Mouse (Mus musculus): ENCODE measurements at regions not wholly inside any gene's neighbourhood (a gene's known extent, or its start where the extent isn't known, plus 50 kb on each side); places are given as distances from the start of the nearest gene placed in this dataset.

- Histone ChIP-seq H3K4me2 (no peak overlapping the region), H3K9me3 (ENCODE audit: control insufficient read depth, low read length) (no peaks in the 10 kb centered on the region), H3K27me3 (replicated peaks; ENCODE audit: control insufficient read depth, insufficient read depth, low read length) (no peaks in the 10 kb centered on the region), H3K4me1 (replicated peaks; ENCODE audit: control insufficient read depth, insufficient read depth, low read length) (no peaks in the 10 kb centered on the region), H3K9ac (ENCODE audit: low read depth, low read length) (no peak overlapping the region), H3K27ac (ENCODE audit: low read depth, low read length) (no peak overlapping the region), H3K36me3 (ENCODE audit: control insufficient read depth, insufficient read depth, low read length) (no peaks in the 10 kb centered on the region), H3K4me3 (ENCODE audit: low read depth, low read length) (no peak overlapping the region)
- DNase-seq (ENCODE audit: low spot score) (no peak), ATAC-seq (replicated peaks; ENCODE audit: low FRiP score) (no peak)
- 88% methylated on average over 1 of the region's 1 CpGs for WGBS
Observed at GRCm38 (mm10) chr13:78656196-78656595, 456.6 kb upstream of the Nr2f1 start.

GRCm38 (mm10) chr13:78650824-78651223 lies 451.3 kb upstream of the Nr2f1 start:
- no peak overlapping the region for H3K4me2 ChIP-seq
- WGBS = 69% methylated on average over 1 of the region's 1 CpGs
- H3K9me3 ChIP-seq (ENCODE audit: control insufficient read depth, low read length) = no peaks in the 10 kb centered on the region
- ATAC-seq (replicated peaks; ENCODE audit: low FRiP score) = no peak
- DNase-seq (ENCODE audit: low spot score) = no peak
- H3K27ac ChIP-seq (ENCODE audit: low read depth, low read length) = no peak overlapping the region
- H3K36me3 ChIP-seq (ENCODE audit: control insufficient read depth, insufficient read depth, low read length) = no peaks in the 10 kb centered on the region
- no peak overlapping the region for H3K9ac ChIP-seq (ENCODE audit: low read depth, low read length)
- no peaks in the 10 kb centered on the region for H3K27me3 ChIP-seq (replicated peaks; ENCODE audit: control insufficient read depth, insufficient read depth, low read length)
- no peaks in the 10 kb centered on the region for H3K4me1 ChIP-seq (replicated peaks; ENCODE audit: control insufficient read depth, insufficient read depth, low read length)
- no peak overlapping the region for H3K4me3 ChIP-seq (ENCODE audit: low read depth, low read length)

DNA sequence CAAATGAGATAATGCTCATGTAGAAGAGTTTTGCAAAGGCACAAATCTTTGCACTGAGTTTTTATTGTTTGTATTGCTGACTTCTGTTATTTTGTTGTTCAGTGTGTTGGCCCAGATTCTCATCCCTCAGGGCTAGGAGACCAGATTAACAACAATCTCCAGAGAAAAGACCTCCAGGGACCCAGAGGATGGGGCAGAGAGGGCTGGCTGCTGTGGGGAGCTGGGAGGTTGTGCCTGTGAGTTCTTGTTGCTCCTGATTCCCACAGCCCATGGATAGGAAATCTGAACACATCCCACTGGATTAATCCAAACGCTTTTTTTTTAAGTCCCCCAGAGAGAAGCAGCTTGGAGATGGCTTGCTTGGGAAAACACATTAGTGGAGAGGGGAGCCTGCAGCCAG lies 445.0 kb upstream of the Nr2f1 start:
- WGBS = 33% methylated on average over 1 of the region's 1 CpGs
- Histone ChIP-seq H3K36me3 (ENCODE audit: control insufficient read depth, insufficient read depth, low read length) (no peaks in the 10 kb centered on the region), H3K4me2 (no peak overlapping the region), H3K4me3 (ENCODE audit: low read depth, low read length) (no peak overlapping the region), H3K27me3 (replicated peaks; ENCODE audit: control insufficient read depth, insufficient read depth, low read length) (no peaks in the 10 kb centered on the region), H3K4me1 (replicated peaks; ENCODE audit: control insufficient read depth, insufficient read depth, low read length) (no peaks in the 10 kb centered on the region), H3K9ac (ENCODE audit: low read depth, low read length) (no peak overlapping the region), H3K9me3 (ENCODE audit: control insufficient read depth, low read length) (no peaks in the 10 kb centered on the region), H3K27ac (ENCODE audit: low read depth, low read length) (no peak overlapping the region)
- ATAC-seq (replicated peaks; ENCODE audit: low FRiP score) (no peak), DNase-seq (ENCODE audit: low spot score) (no peak)

GRCm38 (mm10) chr13:78643023-78643422 lies 443.5 kb upstream of the Nr2f1 start:
- WGBS = 10% methylated on average over 3 of the region's 3 CpGs
- no peak overlapping the region for H3K4me3 ChIP-seq (ENCODE audit: low read depth, low read length)
- DNase-seq (ENCODE audit: low spot score) (no peak), ATAC-seq (replicated peaks; ENCODE audit: low FRiP score) (no peak)
- H3K27ac ChIP-seq (ENCODE audit: low read depth, low read length) = no peak overlapping the region
- no peaks in the 10 kb centered on the region for H3K4me1 ChIP-seq (replicated peaks; ENCODE audit: control insufficient read depth, insufficient read depth, low read length)
- H3K36me3 ChIP-seq (ENCODE audit: control insufficient read depth, insufficient read depth, low read length) = no peaks in the 10 kb centered on the region
- no peak overlapping the region for H3K9ac ChIP-seq (ENCODE audit: low read depth, low read length)
- H3K27me3 ChIP-seq (replicated peaks; ENCODE audit: control insufficient read depth, insufficient read depth, low read length) = no peaks in the 10 kb centered on the region
- H3K9me3 ChIP-seq (ENCODE audit: control insufficient read depth, low read length) = no peaks in the 10 kb centered on the region
- H3K4me2 ChIP-seq = no peak overlapping the region

- Histone ChIP-seq H3K27me3 (replicated peaks; ENCODE audit: control insufficient read depth, insufficient read depth, low read length) (no peaks in the 10 kb centered on the region), H3K4me2 (no peak overlapping the region), H3K4me3 (ENCODE audit: low read depth, low read length) (no peak overlapping the region), H3K9me3 (ENCODE audit: control insufficient read depth, low read length) (no peaks in the 10 kb centered on the region), H3K36me3 (ENCODE audit: control insufficient read depth, insufficient read depth, low read length) (no peaks in the 10 kb centered on the region), H3K9ac (ENCODE audit: low read depth, low read length) (no peak overlapping the region), H3K27ac (ENCODE audit: low read depth, low read length) (no peak overlapping the region), H3K4me1 (replicated peaks; ENCODE audit: control insufficient read depth, insufficient read depth, low read length) (no peaks in the 10 kb centered on the region)
- no peak for DNase-seq (ENCODE audit: low spot score)
- WGBS = 79% methylated on average over 3 of the region's 3 CpGs
- ATAC-seq (replicated peaks; ENCODE audit: low FRiP score) = no peak
Observed at GRCm38 (mm10) chr13:78642443-78642729, 442.8 kb upstream of the Nr2f1 start.

GRCm38 (mm10) chr13:78641687-78642442 lies 442.3 kb upstream of the Nr2f1 start:
- Histone ChIP-seq H3K27me3 (replicated peaks; ENCODE audit: control insufficient read depth, insufficient read depth, low read length) (no peaks in the 10 kb centered on the region), H3K27ac (ENCODE audit: low read depth, low read length) (no peak overlapping the region), H3K4me2 (no peak overlapping the region), H3K9ac (ENCODE audit: low read depth, low read length) (no peak overlapping the region), H3K36me3 (ENCODE audit: control insufficient read depth, insufficient read depth, low read length) (no peaks in the 10 kb centered on the region), H3K4me3 (ENCODE audit: low read depth, low read length) (no peak overlapping the region), H3K4me1 (replicated peaks; ENCODE audit: control insufficient read depth, insufficient read depth, low read length) (no peaks in the 10 kb centered on the region), H3K9me3 (ENCODE audit: control insufficient read depth, low read length) (no peaks in the 10 kb centered on the region)
- ATAC-seq (replicated peaks; ENCODE audit: low FRiP score) (no peak), DNase-seq (ENCODE audit: low spot score) (no peak)
- 81% methylated on average over 5 of the region's 5 CpGs for WGBS

GRCm38 (mm10) chr13:78640340-78640739 lies 440.8 kb upstream of the Nr2f1 start:
- H3K9ac ChIP-seq (ENCODE audit: low read depth, low read length) = no peak overlapping the region
- H3K36me3 ChIP-seq (ENCODE audit: control insufficient read depth, insufficient read depth, low read length) = no peaks in the 10 kb centered on the region
- ATAC-seq (replicated peaks; ENCODE audit: low FRiP score) (no peak), DNase-seq (ENCODE audit: low spot score) (no peak)
- no peaks in the 10 kb centered on the region for H3K4me1 ChIP-seq (replicated peaks; ENCODE audit: control insufficient read depth, insufficient read depth, low read length)
- no peak overlapping the region for H3K4me3 ChIP-seq (ENCODE audit: low read depth, low read length)
- no peaks in the 10 kb centered on the region for H3K27me3 ChIP-seq (replicated peaks; ENCODE audit: control insufficient read depth, insufficient read depth, low read length)
- WGBS = 60% methylated on average over 1 of the region's 1 CpGs
- no peaks in the 10 kb centered on the region for H3K9me3 ChIP-seq (ENCODE audit: control insufficient read depth, low read length)
- no peak overlapping the region for H3K27ac ChIP-seq (ENCODE audit: low read depth, low read length)
- no peak overlapping the region for H3K4me2 ChIP-seq

DNA sequence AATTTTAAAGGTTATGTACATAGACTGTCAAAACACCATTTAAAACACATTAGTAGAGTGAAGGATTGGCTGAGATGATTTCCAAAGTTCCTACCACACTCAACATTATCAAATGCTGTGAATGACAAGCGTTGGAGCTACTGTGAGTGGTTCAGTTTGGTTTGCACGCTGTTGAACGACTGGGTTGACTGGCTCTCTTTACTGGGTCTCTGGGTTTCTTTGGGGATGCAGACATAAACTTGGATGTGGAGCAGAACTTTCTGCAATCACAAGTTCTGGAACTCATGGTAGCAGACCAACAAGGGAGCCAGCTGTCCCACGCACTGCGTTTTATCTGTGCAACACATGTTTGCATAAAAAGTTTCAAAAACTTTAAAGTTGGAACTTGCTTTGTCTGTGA lies 438.9 kb upstream of the Nr2f1 start:
- Histone ChIP-seq H3K4me2 (no peak overlapping the region), H3K36me3 (ENCODE audit: control insufficient read depth, insufficient read depth, low read length) (no peaks in the 10 kb centered on the region), H3K9ac (ENCODE audit: low read depth, low read length) (no peak overlapping the region), H3K4me1 (replicated peaks; ENCODE audit: control insufficient read depth, insufficient read depth, low read length) (no peaks in the 10 kb centered on the region), H3K4me3 (ENCODE audit: low read depth, low read length) (no peak overlapping the region), H3K27ac (ENCODE audit: low read depth, low read length) (no peak overlapping the region), H3K9me3 (ENCODE audit: control insufficient read depth, low read length) (no peaks in the 10 kb centered on the region), H3K27me3 (replicated peaks; ENCODE audit: control insufficient read depth, insufficient read depth, low read length) (no peaks in the 10 kb centered on the region)
- ATAC-seq (replicated peaks; ENCODE audit: low FRiP score) (no peak), DNase-seq (ENCODE audit: low spot score) (no peak)
- 81% methylated on average over 5 of the region's 5 CpGs for WGBS

GRCm38 (mm10) chr13:78631609-78632008 lies 432.1 kb upstream of the Nr2f1 start:
- H3K36me3 ChIP-seq (ENCODE audit: control insufficient read depth, insufficient read depth, low read length) = no peaks in the 10 kb centered on the region
- H3K27me3 ChIP-seq (replicated peaks; ENCODE audit: control insufficient read depth, insufficient read depth, low read length) = no peaks in the 10 kb centered on the region
- no peak for ATAC-seq (replicated peaks; ENCODE audit: low FRiP score)
- no peak overlapping the region for H3K4me2 ChIP-seq
- no peak overlapping the region for H3K27ac ChIP-seq (ENCODE audit: low read depth, low read length)
- 90% methylated on average over 2 of the region's 2 CpGs for WGBS
- H3K9ac ChIP-seq (ENCODE audit: low read depth, low read length) = no peak overlapping the region
- DNase-seq (ENCODE audit: low spot score) = no peak
- no peaks in the 10 kb centered on the region for H3K9me3 ChIP-seq (ENCODE audit: control insufficient read depth, low read length)
- no peak overlapping the region for H3K4me3 ChIP-seq (ENCODE audit: low read depth, low read length)
- H3K4me1 ChIP-seq (replicated peaks; ENCODE audit: control insufficient read depth, insufficient read depth, low read length) = no peaks in the 10 kb centered on the region

All from liver, embryonic 11.5 days (tissue).